Mouse (Mus musculus) cerebellum, postnatal 4 days (tissue): ENCODE data around the gene Timp2.
A peak's percentile ranks its signal among the peaks of the same experiment; 100 is the strongest.

Source experiments
- DNase-seq, 2 experiments: peaks; one replicate each; pipeline ENCODE4 v3.0.0; 2022; ENCODE audit warnings: low spot score in 2 of 2, mixed read lengths in 1 of 2

Gene Timp2

DNA sequence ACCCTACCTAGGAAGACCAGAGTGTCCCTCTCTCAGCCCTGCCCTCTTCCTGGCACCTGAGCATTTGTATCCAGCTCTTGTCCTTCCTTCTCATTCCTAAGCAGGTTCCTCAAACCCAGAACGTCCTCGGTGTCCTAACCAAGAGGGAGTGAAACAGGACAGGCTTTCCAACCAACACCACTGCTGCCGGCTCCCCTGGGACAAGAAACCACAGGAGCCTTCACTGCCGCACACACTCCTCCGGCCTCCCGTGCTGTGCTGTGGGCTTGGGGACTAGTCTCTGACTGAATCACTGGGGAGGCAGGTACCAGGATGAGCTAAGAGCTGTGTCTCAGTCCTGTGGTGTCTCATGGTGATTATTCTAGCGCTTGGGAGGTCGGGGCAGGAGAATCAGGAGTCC, 14.1 kb upstream of the Timp2 start:
- no peak for DNase-seq

GRCm38 (mm10) chr11:118369251-118369650, 13.7 kb upstream of the Timp2 start:
- no peak for DNase-seq

GRCm38 (mm10) chr11:118368330-118368729, 12.8 kb upstream of the Timp2 start:
- DNase-seq = no peak

- DNase-seq = no peak
These were observed 11.0 kb upstream of the Timp2 start for GRCm38 (mm10) chr11:118366559-118366958.

DNA sequence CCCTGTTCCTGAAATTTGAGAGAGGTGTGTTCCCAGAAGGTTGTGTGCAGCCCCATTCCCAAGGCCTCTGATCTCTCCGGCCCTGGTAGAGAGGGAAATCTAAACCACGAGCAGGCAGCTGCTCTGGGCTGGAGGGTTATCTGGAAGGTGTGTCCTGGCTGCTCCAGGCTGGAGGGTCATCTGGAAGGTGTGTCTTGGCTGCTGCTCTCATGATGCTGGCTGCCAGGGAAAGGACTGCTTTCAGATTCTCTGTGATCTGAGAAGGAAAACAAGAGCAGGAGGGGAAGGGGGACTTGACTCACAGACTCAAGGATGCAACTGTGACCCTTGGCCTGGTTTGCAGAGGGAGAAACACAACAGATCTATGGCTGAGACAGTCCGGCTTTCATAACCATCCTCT, 10.6 kb upstream of the Timp2 start:
- no peak for DNase-seq

GRCm38 (mm10) chr11:118365171-118365570, 9.6 kb upstream of the Timp2 start:
- DNase-seq = no peak

GRCm38 (mm10) chr11:118364021-118364420, 8.5 kb upstream of the Timp2 start:
- no peak for DNase-seq

GRCm38 (mm10) chr11:118362971-118363518, 7.5 kb upstream of the Timp2 start:
- DNase-seq = no peak

GRCm38 (mm10) chr11:118362501-118362900, 7.0 kb upstream of the Timp2 start:
- DNase-seq = no peak

GRCm38 (mm10) chr11:118360907-118361341, 5.4 kb upstream of the Timp2 start:
- DNase-seq = peak in 1 of 2 experiments; percentile 63

GRCm38 (mm10) chr11:118360491-118360890, 5.0 kb upstream of the Timp2 start:
- DNase-seq = no peak

DNA sequence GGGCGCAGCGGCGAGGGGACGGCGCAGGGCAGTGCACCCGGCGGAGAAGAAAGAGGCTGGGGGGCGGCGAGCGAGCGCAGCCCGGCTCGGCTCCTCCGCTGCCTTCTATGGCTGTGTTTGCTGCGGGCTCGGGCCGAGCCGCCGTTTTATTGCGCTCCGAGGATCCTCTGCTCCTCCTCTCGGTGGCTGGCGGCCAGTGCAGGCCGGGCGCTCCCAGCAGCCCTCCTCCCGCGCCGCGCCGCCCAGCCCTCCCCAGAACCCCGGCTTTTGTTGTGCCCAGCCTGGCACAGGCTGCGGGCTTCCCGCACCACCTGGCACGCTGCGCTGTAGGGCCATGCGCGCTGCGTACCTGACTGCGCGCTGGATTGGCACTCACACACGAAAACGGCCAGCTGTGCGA, 335 bp downstream of the Timp2 start:
- peak; percentile 74 to 84 for DNase-seq

GRCm38 (mm10) chr11:118354636-118355191, 826 bp downstream of the Timp2 start:
- DNase-seq = peak in 1 of 2 experiments; percentile 20

DNA sequence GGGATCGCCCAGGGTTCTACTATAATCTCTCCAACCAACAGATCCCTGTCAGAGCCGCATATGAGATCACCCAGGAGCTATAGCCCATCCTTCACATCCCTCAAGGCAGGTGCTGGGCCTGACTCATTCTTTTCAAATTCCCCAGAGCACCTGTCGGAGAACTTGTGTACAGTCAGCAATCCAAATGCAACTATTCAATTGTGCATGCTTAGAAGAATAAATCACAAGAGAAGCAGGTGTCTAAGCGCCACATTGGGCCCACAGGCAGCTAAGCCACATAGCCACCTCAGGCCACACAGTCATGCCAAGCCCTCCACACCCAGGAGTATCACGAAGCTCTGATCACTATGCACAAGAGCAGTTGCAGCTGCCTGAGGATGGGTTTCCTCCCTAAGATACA, 6.0 kb downstream of the Timp2 start:
- DNase-seq = no peak

- no peak for DNase-seq
These were observed 6.7 kb downstream of the Timp2 start for GRCm38 (mm10) chr11:118348877-118349276.

- DNase-seq = no peak
These were observed 7.1 kb downstream of the Timp2 start for GRCm38 (mm10) chr11:118348419-118348818.

DNA sequence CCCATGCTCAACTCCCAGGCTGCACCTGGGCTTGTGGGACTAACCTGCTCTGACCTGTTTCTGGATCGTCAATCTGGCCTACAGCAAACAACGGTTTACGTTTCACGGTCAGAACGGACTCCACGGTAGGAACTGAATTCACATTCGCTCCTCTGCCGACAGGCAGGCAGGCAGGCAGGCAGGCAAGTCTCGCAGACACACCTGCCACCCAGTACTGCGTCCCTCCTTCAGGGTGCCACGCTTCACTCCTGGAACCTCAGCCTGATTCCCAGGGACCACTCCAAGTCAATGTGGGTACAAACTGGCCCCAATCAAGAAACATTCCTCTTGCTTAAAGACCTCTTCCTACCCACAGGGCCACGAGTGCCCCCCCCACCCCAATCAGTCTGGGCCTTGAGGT, 7.6 kb downstream of the Timp2 start:
- DNase-seq = no peak

GRCm38 (mm10) chr11:118347391-118347790, 8.1 kb downstream of the Timp2 start:
- no peak for DNase-seq

DNA sequence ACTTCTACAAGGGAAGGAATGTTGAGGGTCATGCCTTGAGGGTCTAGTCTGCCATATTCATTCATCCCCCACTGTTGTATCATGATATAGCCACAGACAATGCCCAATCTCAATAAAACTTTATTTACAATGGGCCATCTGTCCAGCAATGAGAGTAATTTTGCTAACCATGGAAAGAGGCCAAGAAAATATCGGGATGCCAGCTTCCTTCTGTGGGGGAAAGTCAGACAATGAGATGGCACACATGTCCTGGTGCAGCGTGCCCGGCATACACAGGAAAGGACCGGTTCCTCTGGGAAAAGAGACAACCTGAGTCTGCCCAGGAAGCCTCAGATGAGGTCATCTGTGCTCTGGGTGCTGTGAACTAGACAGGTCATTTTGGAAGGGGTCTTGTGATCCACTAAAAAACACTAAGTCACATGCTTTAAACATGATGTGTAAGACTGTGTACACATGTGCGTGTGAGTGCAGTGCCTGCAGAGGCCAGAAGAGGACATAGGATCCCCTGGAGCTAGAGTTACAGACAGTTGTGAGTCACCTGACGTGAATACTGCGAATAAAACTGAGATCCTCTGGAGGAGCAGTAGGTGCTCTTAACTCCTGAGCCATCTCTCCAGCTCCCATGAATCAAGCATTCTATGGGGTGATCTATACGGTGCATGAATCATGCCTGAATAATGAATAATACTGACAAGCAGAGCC, 9.0 kb downstream of the Timp2 start:
- no peak for DNase-seq

- peak; percentile 51 to 82 for DNase-seq
These were observed 9.8 kb downstream of the Timp2 start for GRCm38 (mm10) chr11:118345693-118346092.

DNA sequence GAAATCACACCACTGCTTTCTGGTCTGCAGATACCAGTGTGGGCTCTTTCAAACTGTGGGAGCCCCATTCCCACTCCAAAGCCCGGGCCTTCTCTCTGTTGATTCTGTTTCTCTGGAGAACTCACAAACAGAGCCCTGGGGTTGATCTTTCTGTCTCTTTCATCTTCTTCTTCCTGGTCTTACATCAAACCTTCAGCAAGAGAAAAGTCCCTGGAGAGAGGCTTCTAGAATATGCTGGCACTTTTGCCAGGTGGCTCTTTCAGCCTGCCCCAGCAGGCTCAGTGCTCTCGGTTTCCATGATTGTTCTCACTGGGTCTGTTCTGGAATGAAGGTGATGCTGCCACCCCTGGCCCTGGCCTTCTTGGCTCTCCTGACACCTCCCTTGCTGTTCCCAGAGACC, 11.9 kb downstream of the Timp2 start:
- no peak for DNase-seq

- DNase-seq = peak in 1 of 2 experiments; percentile 32
These were observed 13.0 kb downstream of the Timp2 start, which contains the start of gene Cep295nl for GRCm38 (mm10) chr11:118342400-118342981. Gene Cep295nl, minus strand, starts transcription at chr11:118342500.
